Mouse (Mus musculus) inflammation-experienced regulatory T-cells, adult 6 months (primary cell): Measurements from ENCODE around the gene Fthl17d. TPM values are rescaled to one million over a fixed set of nuclear protein-coding genes. Genes with fewer than 3 reads are reported as not detected.
"Not testable (repeated sequence)": the region's sequence is repeated elsewhere in the genome, so short reads cannot be mapped to it uniquely, and the experiment has no call there.

Source experiments
- ATAC-seq: one replicate; pipeline ENCODE4 v1.8.0; 2017
- polyA plus RNA-seq, 3 experiments: library from polyadenylated mRNA; unstranded; fragments of 100-300 nt; shearing (Covaris generic); gene quantifications; one replicate each; pipeline ENCODE4 v1.2.1; 2017

The Fthl17d gene
- not detected for polyA plus RNA-seq

DNA sequence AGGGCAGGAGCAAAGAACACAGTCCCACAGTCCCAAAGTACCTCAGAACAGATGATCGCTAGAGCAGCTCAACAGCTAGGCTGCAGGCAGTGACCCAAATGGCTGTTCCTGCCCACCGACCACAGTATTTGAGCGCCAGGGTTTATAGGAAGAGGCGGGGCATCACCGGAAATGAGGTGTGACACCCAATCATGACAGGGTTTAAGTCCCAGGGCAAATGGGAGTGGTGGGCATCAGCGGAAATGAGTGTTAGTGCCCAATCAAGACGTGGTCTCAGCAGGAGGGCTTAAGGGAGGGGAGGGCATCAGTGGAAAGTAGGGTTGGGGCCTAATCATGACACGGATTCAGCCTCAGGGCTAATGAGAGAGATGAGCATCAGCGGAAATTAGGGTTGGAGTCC lies at the start of gene Fthl17d:
Gene Fthl17d (minus strand): TSS at position 101 of the 400 bp plus-strand sequence.
- not testable (repeated sequence) for ATAC-seq

DNA sequence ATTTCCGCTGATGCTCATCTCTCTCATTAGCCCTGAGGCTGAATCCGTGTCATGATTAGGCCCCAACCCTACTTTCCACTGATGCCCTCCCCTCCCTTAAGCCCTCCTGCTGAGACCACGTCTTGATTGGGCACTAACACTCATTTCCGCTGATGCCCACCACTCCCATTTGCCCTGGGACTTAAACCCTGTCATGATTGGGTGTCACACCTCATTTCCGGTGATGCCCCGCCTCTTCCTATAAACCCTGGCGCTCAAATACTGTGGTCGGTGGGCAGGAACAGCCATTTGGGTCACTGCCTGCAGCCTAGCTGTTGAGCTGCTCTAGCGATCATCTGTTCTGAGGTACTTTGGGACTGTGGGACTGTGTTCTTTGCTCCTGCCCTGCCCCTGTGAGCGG lies 46.6 kb upstream of the Fthl17d start, which contains the start of gene Fthl17e:
Gene Fthl17e (plus strand): TSS at position 301 of the 400 bp plus-strand sequence.
- ATAC-seq: not testable (repeated sequence)

DNA sequence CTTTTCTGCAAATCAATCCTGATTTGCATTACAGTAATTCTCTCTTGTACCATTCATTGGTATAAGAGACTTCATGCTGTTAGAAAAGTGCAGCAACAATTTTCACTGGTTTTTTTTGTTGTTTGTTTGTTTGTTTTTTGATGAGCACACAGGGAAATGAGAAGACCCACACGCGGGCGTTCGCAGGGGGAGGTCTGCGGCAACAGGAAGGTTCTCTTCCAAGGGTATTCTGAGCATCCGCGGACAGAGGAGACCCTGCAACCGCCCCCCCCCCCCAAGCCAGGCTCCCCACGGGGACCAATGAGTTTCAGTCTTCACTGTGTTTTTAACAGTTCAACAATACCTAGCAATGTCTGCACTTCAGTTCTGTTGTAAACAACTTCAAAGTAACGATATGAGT lies 32.9 kb upstream of the Fthl17d start:
- no peak for ATAC-seq

- ATAC-seq: no peak
Observed at GRCm38 (mm10) chrX:9016079-9016478, 29.5 kb upstream of the Fthl17d start.

DNA sequence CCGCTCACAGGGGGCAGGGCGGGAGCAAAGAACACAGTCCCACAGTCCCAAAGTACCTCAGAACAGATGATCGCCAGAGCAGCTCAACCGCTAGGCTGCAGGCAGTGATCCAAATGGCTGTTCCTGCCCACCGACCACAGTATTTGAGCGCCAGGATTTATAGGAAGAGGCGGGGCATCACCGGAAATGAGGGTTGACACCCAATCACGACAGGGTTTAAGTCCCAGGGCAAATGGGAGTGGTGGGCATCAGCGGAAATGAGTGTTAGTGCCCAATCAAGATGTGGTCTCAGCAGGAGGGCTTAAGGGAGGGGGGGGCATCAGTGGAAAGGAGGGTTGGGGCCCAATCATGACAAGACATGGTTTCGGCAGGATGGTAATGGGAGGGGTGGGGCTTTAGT lies 10.1 kb downstream of the Fthl17d start, which contains the start of gene Fthl17c:
Gene Fthl17c (minus strand): TSS at position 101 of the 400 bp plus-strand sequence.
- not testable (repeated sequence) for ATAC-seq

DNA sequence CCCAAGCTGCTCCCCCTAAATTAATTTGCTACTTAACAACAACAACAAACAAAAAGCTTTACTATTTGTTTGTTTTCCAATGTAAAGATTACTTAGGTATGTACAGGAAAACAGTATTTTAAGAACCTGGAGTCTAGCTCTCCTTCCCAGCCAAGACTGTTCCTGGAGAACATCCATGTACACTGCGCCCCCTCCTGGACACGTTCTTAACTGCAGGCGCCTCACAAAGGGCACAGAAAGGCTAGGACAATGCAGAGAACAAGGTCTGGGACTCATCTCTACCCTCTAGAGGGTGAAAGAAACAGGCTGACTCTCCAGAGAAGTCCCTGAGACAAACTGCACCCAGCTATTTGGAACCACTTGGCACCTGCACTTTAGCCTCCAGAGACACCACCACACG lies 21.9 kb downstream of the Fthl17d start:
- ATAC-seq: not testable (repeated sequence)

DNA sequence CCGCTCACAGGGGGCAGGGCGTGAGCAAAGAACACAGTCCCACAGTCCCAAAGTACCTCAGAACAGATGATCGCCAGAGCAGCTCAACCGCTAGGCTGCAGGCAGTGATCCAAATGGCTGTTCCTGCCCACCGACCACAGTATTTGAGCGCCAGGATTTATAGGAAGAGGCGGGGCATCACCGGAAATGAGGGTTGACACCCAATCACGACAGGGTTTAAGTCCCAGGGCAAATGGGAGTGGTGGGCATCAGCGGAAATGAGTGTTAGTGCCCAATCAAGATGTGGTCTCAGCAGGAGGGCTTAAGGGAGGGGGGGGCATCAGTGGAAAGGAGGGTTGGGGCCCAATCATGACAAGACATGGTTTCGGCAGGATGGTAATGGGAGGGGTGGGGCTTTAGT lies 23.7 kb downstream of the Fthl17d start, which contains the start of gene Fthl17b:
Gene Fthl17b (minus strand): TSS at position 101 of the 400 bp plus-strand sequence.
- ATAC-seq: not testable (repeated sequence)

- ATAC-seq: not testable (repeated sequence)
Observed at GRCm38 (mm10) chrX:8948130-8948805, 38.3 kb downstream of the Fthl17d start.

- no peak for ATAC-seq
Observed at GRCm38 (mm10) chrX:8944041-8944440, 42.5 kb downstream of the Fthl17d start.

Other genes starting within 250 kb of the Fthl17d start
- gene Ssx9, start 238.3 kb downstream of the Fthl17d start, polyA plus RNA-seq: not detected
- gene Ssxb5, start 183.1 kb downstream of the Fthl17d start, polyA plus RNA-seq: not detected
- not detected for gene Gm6592, start 142.8 kb downstream of the Fthl17d start, polyA plus RNA-seq
- not detected for gene Gm5751, start 112.5 kb downstream of the Fthl17d start, polyA plus RNA-seq
- gene B630019K06Rik, start 94.4 kb downstream of the Fthl17d start, polyA plus RNA-seq: under 1 TPM; 0.18 to 0.30 (median 0.29) TPM
- not detected for gene Fthl17b, start 23.8 kb downstream of the Fthl17d start, polyA plus RNA-seq
- not detected for gene Fthl17c, start 10.2 kb downstream of the Fthl17d start, polyA plus RNA-seq
- gene Fthl17e, start 46.7 kb upstream of the Fthl17d start, polyA plus RNA-seq: not detected
- gene Fthl17f, start 76.3 kb upstream of the Fthl17d start, polyA plus RNA-seq: not detected
- not detected for gene 4930402K13Rik, start 117.8 kb upstream of the Fthl17d start, polyA plus RNA-seq
- 1 to 10 TPM in 2 of 3 experiments, under 1 TPM in 1; 0.83 to 1.5 (median 1.2) TPM for gene Lancl3, start 213.1 kb upstream of the Fthl17d start, polyA plus RNA-seq